Comparison of ENCODE assay signal across 10 mouse cellular contexts in the genomic region with DNA sequence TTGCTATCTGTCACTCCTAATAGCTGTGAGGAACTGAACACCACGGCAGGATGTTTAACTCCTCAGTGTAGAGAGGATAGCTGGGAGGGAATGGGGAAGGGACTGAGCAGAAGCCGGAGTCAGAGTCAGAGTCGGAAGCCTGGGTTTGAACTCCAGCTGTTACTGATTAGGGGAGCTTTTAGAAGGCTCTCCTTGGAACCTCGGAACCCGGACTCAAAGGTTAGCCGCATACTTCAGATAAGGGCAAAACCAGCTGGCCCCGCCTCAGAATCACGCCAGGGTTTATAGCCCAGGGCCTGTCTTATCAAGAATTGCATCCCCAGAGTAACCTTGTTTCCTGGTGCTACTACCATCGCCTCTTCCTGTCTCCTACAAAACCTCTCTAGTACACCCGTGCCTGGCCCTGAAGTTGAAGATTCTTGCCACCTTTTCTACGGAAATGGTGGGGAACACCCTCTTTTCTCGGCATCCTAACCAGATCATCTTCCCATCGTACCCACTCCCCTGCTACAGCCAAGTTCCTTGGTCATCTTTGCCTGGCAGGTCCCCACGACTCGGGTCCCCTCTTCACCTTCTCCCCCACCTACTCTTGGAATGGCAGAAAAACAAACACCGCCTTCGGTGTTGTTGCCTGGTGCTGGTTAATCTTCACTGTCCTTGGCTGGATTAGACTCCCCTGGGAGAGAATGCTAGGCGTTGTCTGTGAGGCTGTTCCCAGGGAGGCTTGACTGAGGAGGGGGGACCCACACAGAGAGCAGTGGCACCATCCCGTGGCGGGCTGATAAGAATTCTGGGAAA. TPM values are rescaled to one million over a fixed set of nuclear protein-coding genes. Genes with fewer than 3 reads are reported as not detected.
A peak's percentile ranks its signal among the peaks of the same experiment; 100 is the strongest.
DNase-seq lines count a peak whose midpoint lies in the region; ATAC-seq lines count a peak whose summit lies in the region.
"Had no signal": no experiment of that assay in that cellular context is flagged by ENCODE, and none has a peak within 500 bp of the region (broad histone marks: within the 10 kb centered on the region; RNA-seq: fewer than 3 reads in every experiment).

No protein-coding gene starts in this region.

- H3K27ac ChIP-seq in kidney, embryonic 14.5 days (ENCODE audit: low read depth, low read length) = no peak overlapping the region
- peak overlapping the region; percentile 33; the same call in 1 of the 2 replicates for H3K27ac ChIP-seq in heart, embryonic 10.5 days
- H3K27ac ChIP-seq in kidney, embryonic 15.5 days = no peak overlapping the region

- no peaks in the 10 kb centered on the region for H3K9me3 ChIP-seq in kidney, embryonic 14.5 days (ENCODE audit: control insufficient read depth, low read length)
- no peaks in the 10 kb centered on the region for H3K9me3 ChIP-seq in heart, embryonic 10.5 days
- no peaks in the 10 kb centered on the region for H3K9me3 ChIP-seq in kidney, embryonic 15.5 days (replicated peaks)
- H3K9me3 ChIP-seq: G1E had no signal

- peak; percentile 63 for DNase-seq in kidney, adult 11 months
- no peak for DNase-seq in heart, embryonic 10.5 days (ENCODE audit: low spot score)
- DNase-seq in B cell, adult 2 months = no peak
- no peak for DNase-seq in urinary bladder, postnatal 14 days (ENCODE audit: low spot score)
- DNase-seq in urinary bladder, adult 2 months (ENCODE audit: low spot score) = no peak

- WGBS in kidney, embryonic 14.5 days = 22% methylated on average over 20 of the region's 20 CpGs
- WGBS in heart, embryonic 10.5 days = 4% methylated on average over 20 of the region's 20 CpGs
- WGBS in kidney, embryonic 15.5 days = 26% methylated on average over 20 of the region's 20 CpGs

- H3K36me3 ChIP-seq in kidney, embryonic 14.5 days (ENCODE audit: control insufficient read depth, insufficient read depth, low read length) = no peaks in the 10 kb centered on the region
- no peaks in the 10 kb centered on the region for H3K36me3 ChIP-seq in heart, embryonic 10.5 days
- H3K36me3 ChIP-seq in kidney, embryonic 15.5 days = no peaks in the 10 kb centered on the region
- H3K36me3 ChIP-seq: G1E had no signal

- H3K9ac ChIP-seq in kidney, embryonic 14.5 days (ENCODE audit: low read depth, low read length) = no peak overlapping the region
- H3K9ac ChIP-seq in kidney, embryonic 15.5 days = no peak overlapping the region

- ATAC-seq in kidney, embryonic 14.5 days (ENCODE audit: low FRiP score, low TSS enrichment) = no peak
- ATAC-seq in kidney, embryonic 15.5 days (replicated peaks; ENCODE audit: low FRiP score) = peak; percentile 46; the same call in 1 of the 2 replicates
- ATAC-seq in megakaryocyte-erythroid progenitor cell, adult 5-6 weeks (replicated peaks; ENCODE audit: low FRiP score, low TSS enrichment, poor library complexity, severe bottlenecking) = peak; percentile 57; the same call in 1 of the 2 replicates

- no peak overlapping the region for H3K4me2 ChIP-seq in kidney, embryonic 14.5 days (replicated peaks; ENCODE audit: low read depth, low read length)
- 0 out of 2 replicates have a peak overlapping the region, but pooled peaks have one; percentile 5 for H3K4me2 ChIP-seq in kidney, embryonic 15.5 days

- no peaks in the 10 kb centered on the region for H3K27me3 ChIP-seq in kidney, embryonic 14.5 days (ENCODE audit: control insufficient read depth, insufficient read depth, low read length)
- peaks cover 6% of the 10 kb centered on the region; the same call in 1 of the 2 replicates for H3K27me3 ChIP-seq in heart, embryonic 10.5 days (ENCODE audit: insufficient read depth, poor library complexity, severe bottlenecking)
- peaks cover 5% of the 10 kb centered on the region; the same call in 1 of the 2 replicates for H3K27me3 ChIP-seq in kidney, embryonic 15.5 days

- H3K4me1 ChIP-seq in kidney, embryonic 14.5 days (ENCODE audit: control insufficient read depth, insufficient read depth, low read length) = no peaks in the 10 kb centered on the region
- peaks cover 22% of the 10 kb centered on the region for H3K4me1 ChIP-seq in heart, embryonic 10.5 days
- H3K4me1 ChIP-seq in kidney, embryonic 15.5 days = peaks cover 12% of the 10 kb centered on the region

- no peak overlapping the region for H3K4me3 ChIP-seq in kidney, embryonic 14.5 days (ENCODE audit: low read length)
- H3K4me3 ChIP-seq in heart, embryonic 10.5 days = peak overlapping the region; percentile 35; the same call in 1 of the 2 replicates
- H3K4me3 ChIP-seq in kidney, embryonic 15.5 days (replicated peaks) = no peak overlapping the region

RNA-seq across cellular contexts. Expression of a gene that starts 9.9 kb away (rescaled TPM):
- polyA plus RNA-seq in kidney, embryonic 14.5 days (2014; fragmentation: Nextera tagmentation; extraction: Ambion mirVana) = 15.5 and 15.6 TPM in 2 replicates
- polyA plus RNA-seq in heart, embryonic 10.5 days (2016; fragmentation: Nextera tagmentation; extraction: Ambion mirVana) = 0.70 and 1.7 TPM in 2 replicates
- 21.4 and 21.7 TPM in 2 replicates for polyA plus RNA-seq in kidney, embryonic 15.5 days (2015; fragmentation: Nextera tagmentation; extraction: Ambion mirVana)
- not detected in 2 replicates for total RNA-seq in megakaryocyte-erythroid progenitor cell, adult 5-6 weeks (2014; fragmentation: Nextera tagmentation)
- total RNA-seq in megakaryocyte-erythroid progenitor cell, adult 5-6 weeks (2017) = not detected in 2 replicates
- 11.7 and 15.8 TPM in 2 replicates for polyA plus RNA-seq in urinary bladder, adult 2 months (2012; rRNA removed)
- total RNA-seq: G1E; layer of hippocampus, postnatal 10 days had no signal
- polyA plus RNA-seq: G1E had no signal

RNA-seq across cellular contexts. Expression of a gene that starts 26.9 kb away (rescaled TPM):
- 3.2 and 4.1 TPM in 2 replicates for polyA plus RNA-seq in kidney, embryonic 14.5 days (2014; fragmentation: Nextera tagmentation; extraction: Ambion mirVana)
- 0.32 and 0.69 TPM in 2 replicates for polyA plus RNA-seq in heart, embryonic 10.5 days (2016; fragmentation: Nextera tagmentation; extraction: Ambion mirVana)
- polyA plus RNA-seq in kidney, embryonic 15.5 days (2015; fragmentation: Nextera tagmentation; extraction: Ambion mirVana) = 5.6 and 6.7 TPM in 2 replicates
- not detected in 2 replicates for total RNA-seq in megakaryocyte-erythroid progenitor cell, adult 5-6 weeks (2014; fragmentation: Nextera tagmentation)
- not detected in 2 replicates for total RNA-seq in megakaryocyte-erythroid progenitor cell, adult 5-6 weeks (2017)
- polyA plus RNA-seq in urinary bladder, adult 2 months (2012; rRNA removed) = 10.7 and 15.5 TPM in 2 replicates
- polyA plus RNA-seq: G1E had no signal

RNA-seq across cellular contexts. Expression of a gene that starts 27.0 kb away (rescaled TPM):
- polyA plus RNA-seq in kidney, embryonic 14.5 days (2014; fragmentation: Nextera tagmentation; extraction: Ambion mirVana) = 24.6 and 30.4 TPM in 2 replicates
- polyA plus RNA-seq in heart, embryonic 10.5 days (2016; fragmentation: Nextera tagmentation; extraction: Ambion mirVana) = 36.5 and 54.4 TPM in 2 replicates
- 48.1 and 53.8 TPM in 2 replicates for polyA plus RNA-seq in kidney, embryonic 15.5 days (2015; fragmentation: Nextera tagmentation; extraction: Ambion mirVana)
- total RNA-seq in megakaryocyte-erythroid progenitor cell, adult 5-6 weeks (2014; fragmentation: Nextera tagmentation) = 0.99 TPM in 1 of 2 replicates, not detected in the other
- total RNA-seq in megakaryocyte-erythroid progenitor cell, adult 5-6 weeks (2017) = 1.3 and 2.5 TPM in 2 replicates
- polyA plus RNA-seq in urinary bladder, adult 2 months (2012; rRNA removed) = 21.7 and 25.1 TPM in 2 replicates

RNA-seq across cellular contexts. Expression of a gene that starts 59.6 kb away (rescaled TPM):
- polyA plus RNA-seq in kidney, embryonic 14.5 days (2014; fragmentation: Nextera tagmentation; extraction: Ambion mirVana) = 0.23 TPM in 1 of 2 replicates, not detected in the other
- polyA plus RNA-seq in heart, embryonic 10.5 days (2016; fragmentation: Nextera tagmentation; extraction: Ambion mirVana) = 3.9 and 5.5 TPM in 2 replicates
- polyA plus RNA-seq in kidney, embryonic 15.5 days (2015; fragmentation: Nextera tagmentation; extraction: Ambion mirVana) = 0.32 and 0.40 TPM in 2 replicates
- total RNA-seq in megakaryocyte-erythroid progenitor cell, adult 5-6 weeks (2014; fragmentation: Nextera tagmentation) = 2.3 and 5.7 TPM in 2 replicates
- total RNA-seq in megakaryocyte-erythroid progenitor cell, adult 5-6 weeks (2017) = 0.47 and 1.7 TPM in 2 replicates
- 0.06 TPM in 2 replicates for polyA plus RNA-seq in urinary bladder, adult 2 months (2012; rRNA removed)
